Mouse (Mus musculus) heart, adult 2 months (tissue): Measurements from ENCODE around the gene Eepd1.

Source experiments
- CTCF ChIP-seq: fragments of 200-600 bp; IDR thresholded peaks from 2 replicates; pipeline ENCODE4 v1.8.1; 2022; ENCODE audit warnings: antibody characterized with exemption, mild to moderate bottlenecking, moderate library complexity
- EP300 ChIP-seq: fragments of 200-500 bp; IDR thresholded peaks from 2 replicates; pipeline ENCODE4 v1.6.1; 2011; ENCODE audit warnings: low read depth, low read length, control low read depth; ENCODE audit not compliant: insufficient read depth
- POLR2A ChIP-seq: fragments of 200-500 bp; IDR thresholded peaks from 2 replicates; pipeline ENCODE4 v1.6.1; 2011; ENCODE audit warnings: mild to moderate bottlenecking, low read depth, low read length, control low read depth; ENCODE audit not compliant: insufficient read depth

- TF ChIP-seq CTCF = no peak
- TF ChIP-seq POLR2A = no peak
- no peak for TF ChIP-seq EP300
Observed at GRCm38 (mm10) chr9:25438836-25439235, 42.5 kb upstream of the Eepd1 start.
